Mouse (Mus musculus) lung, postnatal 0 days (tissue): ENCODE measurements at regions not wholly inside any gene's neighbourhood (a gene's known extent, or its start where the extent isn't known, plus 50 kb on each side); places are given as distances from the start of the nearest gene placed in this dataset.
A peak's percentile ranks its signal among the peaks of the same experiment; 100 is the strongest.

Experiments
- CTCF ChIP-seq: IDR thresholded peaks from 2 replicates; pipeline ENCODE4 v1.5.1; 2016; ENCODE audit warnings: antibody characterized with exemption, mild to moderate bottlenecking
- EP300 ChIP-seq: IDR thresholded peaks from 2 replicates; pipeline ENCODE4 v1.6.1; 2016; ENCODE audit warnings: antibody characterized with exemption, mild to moderate bottlenecking, control low read depth

GRCm38 (mm10) chr13:107100852-107101325 is 79.0 kb upstream of the Kif2a start:
- TF ChIP-seq CTCF (no peak), EP300 (peak; percentile 41; the same call in 1 of the 2 replicates)
